ENCODE assay signal across 7 mouse cellular contexts in genomic region chr13:24570716-24571115, GRCm38 (mm10).
"Had no signal": no experiment of that assay in that cellular context is flagged by ENCODE, and none has a peak within 500 bp of the region (broad histone marks: within the 10 kb centered on the region; RNA-seq: fewer than 3 reads in every experiment).

No protein-coding gene starts in this region.

- DNase-seq: kidney, postnatal 14 days; lung, embryonic 14.5 days; lung, postnatal 10 days; right cerebral cortex, adult 18-20 months; right cerebral cortex, postnatal 25 days had no signal

- ATAC-seq: liver, embryonic 12.5 days; midbrain, embryonic 15.5 days had no signal
